Mouse (Mus musculus): ENCODE results near the gene Lifr.

GRCm38 (mm10) chr15:7092321-7092720, 1.9 kb downstream of the Lifr start:
- TF ChIP-seq POLR2A (IDR thresholded peaks at IDR 0.05; ENCODE audit: borderline replicate concordance, low read depth, low read length), result no peak
- no peak for TF ChIP-seq CTCF (IDR thresholded peaks at IDR 0.05; ENCODE audit: low read depth, low read length)

All from bone marrow macrophage, adult 2 months (primary cell).